Mouse (Mus musculus): ENCODE measurements at regions not wholly inside any gene's neighbourhood (a gene's known extent, or its start where the extent isn't known, plus 50 kb on each side); places are given as distances from the start of the nearest gene placed in this dataset.

DNA sequence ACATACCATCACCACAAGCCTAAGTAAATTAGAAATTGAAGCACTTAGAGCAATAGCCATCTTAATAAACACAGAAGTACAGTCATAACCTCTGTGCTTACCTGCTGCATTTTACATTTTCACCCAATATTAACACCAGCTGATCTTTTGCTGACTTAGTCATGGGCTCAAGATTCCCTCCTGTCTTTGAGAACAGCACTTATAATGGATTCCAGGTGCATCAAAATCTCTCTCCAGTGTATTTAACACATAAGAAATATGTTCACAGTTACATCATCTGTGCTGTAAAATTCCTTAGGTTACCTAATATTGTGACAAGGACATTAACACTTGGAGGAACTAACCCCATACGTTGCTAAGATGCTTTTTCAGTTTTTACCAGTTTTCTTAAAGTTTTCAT is 849.1 kb downstream of the Stpg2 start:
- DNase-seq (ENCODE audit: low spot score in 2 of 2), result no peak

- DNase-seq (ENCODE audit: low spot score in 2 of 2), result no peak
Measured at GRCm38 (mm10) chr3:140057962-140058631, 852.6 kb downstream of the Stpg2 start.

DNA sequence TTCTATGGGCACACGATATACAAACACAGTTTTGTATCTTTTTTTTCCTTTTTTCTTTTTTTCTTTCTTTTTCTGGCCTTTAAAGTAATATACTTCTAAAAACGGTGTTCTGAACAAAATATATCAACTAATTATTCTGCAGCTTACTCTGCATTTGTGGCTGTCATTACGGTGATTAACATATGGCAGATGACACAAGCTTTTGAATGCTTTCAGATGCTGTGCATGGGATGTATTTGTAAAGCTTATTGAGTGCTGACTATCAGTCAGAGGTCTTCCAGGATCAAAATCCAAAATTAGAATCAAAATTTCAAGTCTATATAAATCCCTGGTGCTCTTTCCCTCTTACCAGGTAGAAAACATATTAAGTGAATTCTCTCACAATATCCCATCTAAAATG is 853.6 kb downstream of the Stpg2 start:
- no peak for DNase-seq (ENCODE audit: low spot score in 2 of 2)

DNA sequence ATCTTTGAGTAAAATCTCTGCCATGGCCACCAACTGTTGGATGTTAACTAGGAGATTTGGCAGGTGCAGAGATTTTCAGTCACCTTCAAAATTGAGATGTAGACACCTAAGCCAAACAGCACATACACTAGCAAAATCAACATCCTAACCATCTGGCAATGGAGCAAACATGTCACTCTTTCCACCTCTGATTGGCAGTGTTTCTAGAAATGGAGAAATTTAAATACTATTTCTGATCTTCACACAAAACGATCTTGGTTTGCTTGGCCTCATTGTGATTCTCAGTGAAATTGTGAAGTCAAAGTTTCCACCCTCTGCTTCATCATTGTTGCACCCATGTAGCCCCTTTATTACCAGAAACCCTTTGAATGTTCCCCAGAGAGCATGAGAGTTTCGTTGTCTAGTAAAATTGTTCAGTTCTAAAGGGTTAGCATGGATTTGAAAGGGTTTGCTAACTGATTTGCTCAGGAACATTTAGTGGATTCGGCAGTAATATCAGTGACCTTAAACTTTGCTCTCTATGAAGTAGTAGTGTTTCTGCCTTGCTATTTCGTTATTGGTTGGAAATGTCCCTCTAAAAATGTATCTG is 854.1 kb downstream of the Stpg2 start:
- no peak for DNase-seq (ENCODE audit: low spot score in 2 of 2)

- no peak for DNase-seq (ENCODE audit: low spot score in 2 of 2)
Measured at GRCm38 (mm10) chr3:140061769-140062381, 856.4 kb downstream of the Stpg2 start.

GRCm38 (mm10) chr3:140062880-140063279 is 857.4 kb downstream of the Stpg2 start:
- DNase-seq (ENCODE audit: low spot score in 2 of 2), result no peak

DNA sequence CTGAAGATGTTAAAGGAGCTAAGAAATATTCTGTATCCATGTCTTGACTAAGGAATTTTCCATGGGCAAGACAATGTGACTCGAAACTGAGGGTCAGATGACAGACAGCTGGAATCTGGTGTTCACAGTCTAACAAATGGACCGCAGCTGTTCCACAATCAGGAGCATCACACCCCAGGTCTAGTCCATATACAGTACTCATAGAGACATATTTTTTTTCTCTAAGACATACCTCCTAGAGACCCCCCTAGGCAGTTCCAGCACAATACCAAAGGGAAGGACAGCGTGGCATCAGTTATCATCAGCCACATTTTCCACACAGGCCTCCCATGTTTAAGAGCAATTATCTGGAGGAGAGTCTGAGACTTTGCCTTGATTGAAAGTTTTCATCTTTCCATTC is 878.8 kb downstream of the Stpg2 start:
- no peak for DNase-seq (ENCODE audit: low spot score in 2 of 2)

DNA sequence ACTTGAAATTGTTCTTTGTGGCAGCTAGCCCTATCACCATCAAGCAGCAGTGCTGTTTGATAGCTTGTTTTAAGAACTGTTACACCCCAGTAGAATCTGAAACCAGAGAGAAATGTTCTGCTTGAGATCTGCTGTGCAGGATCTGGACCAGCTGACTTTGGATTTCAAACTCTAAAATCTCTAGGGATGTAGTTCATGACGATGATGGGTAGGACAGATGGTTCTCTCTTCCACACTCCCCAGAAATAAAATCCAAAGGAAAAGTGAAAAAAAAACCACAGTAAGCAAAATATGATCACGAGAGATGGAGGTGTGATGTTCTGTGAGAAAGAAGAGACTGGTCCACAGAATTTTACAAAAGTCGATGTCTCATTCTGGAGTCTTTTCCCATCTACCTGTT is 879.9 kb downstream of the Stpg2 start:
- DNase-seq (ENCODE audit: low spot score in 2 of 2), result peak in 1 of 2 experiments; percentile 5

DNA sequence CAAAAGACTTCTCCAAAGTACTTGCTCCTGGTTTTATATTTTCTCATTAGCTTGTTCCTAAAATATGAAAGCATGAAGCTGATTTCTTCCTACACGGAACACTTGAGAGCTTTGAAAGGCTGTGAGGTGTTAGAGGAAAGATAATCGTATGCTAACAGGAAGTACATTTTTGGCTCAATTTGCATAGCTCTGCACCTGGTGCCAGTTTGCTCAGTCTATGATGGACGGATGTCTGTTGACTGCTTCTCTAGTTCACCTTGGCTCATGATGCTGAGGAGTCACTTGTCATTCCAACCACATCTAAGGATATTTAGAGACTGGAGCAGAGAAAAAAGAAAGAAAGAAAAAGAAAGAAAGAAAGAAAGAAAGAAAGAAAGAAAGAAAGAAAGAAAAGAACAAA is 882.5 kb downstream of the Stpg2 start:
- no peak for DNase-seq (ENCODE audit: low spot score in 2 of 2)

GRCm38 (mm10) chr3:140091900-140092299 is 886.4 kb downstream of the Stpg2 start:
- no peak for DNase-seq (ENCODE audit: low spot score in 2 of 2)

GRCm38 (mm10) chr3:140096854-140097540 is 891.5 kb downstream of the Stpg2 start:
- no peak for DNase-seq (ENCODE audit: low spot score in 2 of 2)

GRCm38 (mm10) chr3:140109401-140109800 is 903.9 kb downstream of the Stpg2 start:
- DNase-seq (ENCODE audit: low spot score in 2 of 2), result no peak

- DNase-seq (ENCODE audit: low spot score in 2 of 2), result no peak
Measured at GRCm38 (mm10) chr3:140111414-140112172, 906.1 kb downstream of the Stpg2 start.

DNA sequence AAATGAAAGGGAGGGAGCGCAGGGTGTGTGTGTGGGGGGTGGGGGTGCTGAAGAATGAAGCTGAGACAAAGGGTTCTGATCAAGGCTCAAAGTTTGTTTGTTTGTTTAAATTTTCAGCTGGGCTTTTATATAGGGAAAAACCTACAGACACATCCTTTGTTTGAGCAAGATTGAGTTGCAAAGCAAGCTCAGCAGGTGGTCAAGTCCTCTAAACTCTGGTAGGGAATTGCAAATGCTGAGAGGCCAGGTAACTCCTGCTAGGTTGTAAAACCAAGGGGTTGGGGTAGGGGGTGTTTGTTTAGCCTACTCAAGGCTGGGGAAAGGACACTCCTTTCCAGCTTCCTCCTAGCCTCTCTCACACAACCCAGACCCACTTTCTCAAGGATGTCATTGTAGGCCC is 909.6 kb downstream of the Stpg2 start:
- no peak for DNase-seq (ENCODE audit: low spot score in 2 of 2)

DNA sequence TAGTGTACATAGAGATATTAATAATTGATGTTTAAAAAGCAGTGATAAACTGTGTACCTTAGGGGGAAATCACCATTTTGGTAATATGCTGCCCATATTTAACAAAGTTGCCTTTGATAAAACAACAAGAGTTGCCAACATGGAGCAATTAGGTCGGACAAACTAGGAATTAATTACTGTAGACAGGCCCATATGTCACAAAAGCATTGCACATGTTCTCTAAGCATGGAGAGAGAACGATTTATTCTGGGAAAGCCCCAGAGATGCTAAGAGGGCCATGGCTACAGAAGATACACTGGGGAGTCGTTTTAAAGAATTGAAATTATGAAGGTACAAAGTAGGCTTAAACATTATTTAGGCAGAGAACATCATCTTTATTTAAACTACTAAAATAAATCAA is 921.8 kb downstream of the Stpg2 start:
- no peak for DNase-seq (ENCODE audit: low spot score in 2 of 2)

DNA sequence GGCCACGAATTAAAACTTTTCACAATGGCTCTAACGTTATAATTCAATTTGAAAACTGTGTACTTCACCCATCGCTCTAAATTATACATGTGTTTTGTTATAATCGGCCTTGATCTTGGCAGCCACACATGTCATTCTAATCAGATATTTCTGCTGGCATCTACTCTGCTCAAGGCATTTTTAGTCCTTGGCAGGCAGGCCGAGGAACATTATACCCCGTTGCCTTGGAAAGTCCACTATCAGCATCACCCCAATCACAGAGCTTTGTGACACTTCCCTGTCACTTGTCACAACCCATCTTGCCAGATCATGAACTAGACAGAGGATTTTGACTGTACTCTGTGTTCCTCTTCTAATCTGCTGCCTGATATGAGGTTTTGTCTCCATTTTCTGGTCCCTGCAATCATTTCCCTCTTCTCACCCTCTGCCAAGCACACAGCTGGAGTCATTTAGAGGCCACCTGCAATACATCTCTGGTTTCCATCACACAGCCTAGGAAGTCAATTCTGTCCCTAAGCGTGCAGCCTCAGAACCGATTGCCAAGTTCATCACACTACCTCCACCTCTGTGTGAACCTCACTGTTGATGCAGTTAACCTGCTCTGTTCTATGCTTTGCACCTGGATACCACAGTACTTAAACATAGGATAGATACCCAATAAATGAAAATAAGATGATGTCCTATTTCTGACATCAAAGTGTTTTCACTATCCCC is 923.7 kb downstream of the Stpg2 start:
- no peak for DNase-seq (ENCODE audit: low spot score in 2 of 2)

GRCm38 (mm10) chr3:140143900-140144299 is 938.4 kb downstream of the Stpg2 start:
- DNase-seq (ENCODE audit: low spot score in 2 of 2), result no peak

DNA sequence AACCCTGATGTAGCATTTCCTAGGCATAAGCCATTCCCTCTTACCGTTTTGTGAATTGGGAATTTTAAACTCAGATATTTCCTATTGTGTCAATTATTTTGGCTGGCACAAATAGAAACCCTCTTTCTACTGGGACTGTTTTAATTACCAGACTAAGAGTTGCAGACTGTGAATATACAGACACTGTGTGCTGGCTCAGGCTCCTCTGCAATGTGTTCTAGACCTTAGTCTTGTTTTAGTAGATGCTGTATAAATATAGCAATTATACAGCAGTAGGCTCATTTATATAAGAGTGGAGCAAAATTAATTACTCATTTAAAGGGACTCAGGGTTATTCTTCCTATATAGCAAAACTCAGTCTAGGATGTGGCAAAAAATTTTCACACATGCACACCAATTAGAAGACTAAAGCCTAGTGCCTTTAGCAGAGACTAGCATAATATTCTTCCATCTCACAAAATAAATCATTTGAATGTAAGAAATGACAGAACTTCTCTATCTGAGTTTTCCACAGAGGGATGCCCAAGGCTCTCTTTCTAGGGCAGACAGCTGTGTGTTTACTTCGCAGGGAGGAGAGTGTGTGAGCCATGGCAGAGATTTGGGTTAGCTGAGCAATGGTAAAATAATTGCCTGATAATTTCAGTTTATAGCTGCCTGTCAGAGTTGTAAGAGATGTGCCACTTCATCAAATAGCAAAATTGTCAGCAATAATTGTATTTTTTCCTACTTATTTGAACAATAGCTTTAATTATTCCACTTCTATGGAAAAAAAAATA is 941.9 kb downstream of the Stpg2 start:
- no peak for DNase-seq (ENCODE audit: low spot score in 2 of 2)

DNA sequence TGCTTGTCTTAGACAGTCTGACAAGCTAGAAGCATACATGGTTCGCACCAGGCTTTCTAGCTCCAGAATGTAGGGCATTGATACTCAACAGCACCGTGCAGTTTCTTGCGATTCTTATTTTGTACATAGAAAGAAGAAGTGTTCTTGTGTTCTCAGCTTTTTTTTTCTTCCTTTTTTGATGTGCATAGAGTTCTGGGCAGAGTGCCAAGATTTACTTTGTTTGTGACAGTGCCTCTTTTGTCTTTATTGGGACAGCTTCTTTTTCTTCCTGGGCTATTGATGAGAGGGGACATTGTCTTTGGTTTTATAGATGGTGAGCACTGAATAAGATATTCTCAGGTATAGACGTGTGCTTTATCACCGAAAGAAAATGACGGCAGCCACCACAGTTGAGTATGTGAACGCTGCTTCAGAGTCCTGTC is 945.0 kb downstream of the Stpg2 start:
- DNase-seq (ENCODE audit: low spot score in 2 of 2), result no peak

DNA sequence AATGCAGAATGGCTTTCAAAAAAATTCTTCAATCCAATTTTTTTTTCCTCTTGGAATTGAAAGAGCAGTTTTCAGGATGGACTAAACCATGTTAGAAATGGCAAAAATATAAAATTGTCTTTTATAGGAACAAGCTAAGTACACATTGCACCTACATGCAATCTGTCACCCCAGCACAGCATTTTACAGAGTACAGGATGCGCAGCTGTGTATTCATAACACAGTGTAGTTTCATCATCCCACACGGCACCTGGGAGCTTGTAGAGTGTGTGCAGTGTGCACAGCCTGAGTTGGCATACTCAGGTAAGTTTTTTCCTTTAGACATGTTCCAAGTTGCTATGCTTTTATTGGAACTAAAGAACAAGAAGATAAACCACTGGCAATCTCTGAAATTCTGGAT is 974.0 kb downstream of the Stpg2 start:
- DNase-seq (ENCODE audit: low spot score in 2 of 2), result peak; percentile 57 to 62
